Mouse (Mus musculus): ENCODE results near the gene Olfr198.
"Not testable (repeated sequence)": the region's sequence is repeated elsewhere in the genome, so short reads cannot be mapped to it uniquely, and the experiment has no call there.

Olfr198 gene

GRCm38 (mm10) chr16:59203433-59203832, at the start of gene Olfr198:
Gene Olfr198, minus strand, starts transcription at chr16:59203533.
- not testable (repeated sequence) for DNase-seq

- no peak for DNase-seq
Measured at GRCm38 (mm10) chr16:59249684-59250083, 46.4 kb upstream of the Olfr198 start.

DNA sequence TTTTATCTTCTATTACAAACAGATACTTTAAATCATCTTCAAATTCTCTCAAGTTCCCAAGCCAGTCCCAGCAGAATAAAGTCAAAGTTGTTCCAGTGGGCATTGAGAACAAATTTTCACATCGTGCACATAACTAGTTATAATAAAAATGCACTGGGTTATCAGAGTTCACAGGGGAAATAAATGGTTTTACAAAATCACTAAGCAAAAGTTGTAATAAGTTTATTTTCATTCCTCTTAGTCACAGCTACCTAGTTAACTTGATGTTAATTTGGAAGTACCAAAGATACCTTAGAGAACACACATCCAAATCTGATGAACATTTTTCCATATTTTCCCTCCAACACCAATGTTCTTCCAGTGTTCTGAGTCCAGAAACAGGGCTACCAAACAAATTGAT, 16.3 kb upstream of the Olfr198 start, which contains the start of gene Olfr199:
Gene Olfr199 (minus strand): TSS at position 101 of the 400 bp plus-strand sequence.
- not testable (repeated sequence) for DNase-seq

- not testable (repeated sequence) for DNase-seq
Measured at GRCm38 (mm10) chr16:59217861-59218260, 14.5 kb upstream of the Olfr198 start.

- no peak for DNase-seq
Measured at GRCm38 (mm10) chr16:59170354-59170753, 33.0 kb downstream of the Olfr198 start, which contains the start of gene Olfr196. Gene Olfr196, minus strand, starts transcription at chr16:59170454.

- no peak for DNase-seq
Measured at GRCm38 (mm10) chr16:59151996-59152395, 51.3 kb downstream of the Olfr198 start.
